Mouse (Mus musculus): Measurements from ENCODE around the gene Hdac8. TPM values are rescaled to one million over a fixed set of nuclear protein-coding genes. Genes with fewer than 3 reads are reported as not detected.

The Hdac8 gene
- polyA plus RNA-seq, 1 experiment from 2014 or later: 3.2 TPM

DNA sequence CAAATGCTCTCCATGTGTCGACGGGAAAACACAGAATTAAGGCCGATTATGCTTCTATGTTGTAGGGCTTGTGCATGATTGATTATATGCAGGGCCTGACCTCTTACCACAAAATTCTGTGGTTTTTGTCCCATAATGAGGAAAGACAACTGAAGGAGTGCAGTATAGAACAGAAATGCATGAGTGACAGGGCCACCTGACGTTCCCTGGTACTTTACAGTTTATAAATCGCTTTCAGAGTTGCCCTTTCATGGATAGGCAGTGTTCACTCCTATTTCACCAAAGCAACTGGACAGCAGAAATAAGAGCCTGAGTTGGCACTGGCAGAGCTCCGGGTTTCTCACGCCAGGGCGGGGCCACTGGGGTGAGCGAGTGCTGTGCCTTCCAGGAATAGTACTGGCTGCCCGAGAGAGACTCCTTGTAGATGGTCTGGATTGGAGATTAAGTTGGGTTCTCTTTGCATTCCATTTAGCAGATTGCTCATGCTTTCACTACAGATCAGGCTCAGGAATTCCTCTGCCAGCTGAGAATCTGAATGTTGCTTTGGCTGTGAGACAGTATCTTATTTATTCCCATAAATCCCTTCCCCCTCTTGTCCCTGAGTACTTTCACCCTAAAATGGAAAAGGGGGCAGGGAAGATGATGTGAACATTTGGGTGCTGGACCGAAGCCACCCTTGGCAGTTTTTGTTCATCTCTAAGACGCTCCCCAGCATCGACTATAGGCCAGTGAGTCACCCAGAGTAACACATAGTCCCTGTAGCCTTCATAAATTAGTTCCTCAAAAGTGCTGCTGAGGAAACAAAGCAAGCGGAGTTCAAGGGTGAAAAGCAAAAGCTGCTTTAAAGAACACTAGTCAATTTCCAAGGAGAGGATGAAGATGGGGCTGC, 155.1 kb downstream of the Hdac8 start:
- 0 out of 2 replicates have a peak, but pooled peaks cover 4% of the 10 kb centered on the region for H3K27me3 ChIP-seq (ENCODE audit: control insufficient read depth, insufficient read depth, low read length)
- no peak overlapping the region for H3K27ac ChIP-seq (ENCODE audit: low read depth, low read length)
- no peaks in the 10 kb centered on the region for H3K36me3 ChIP-seq (ENCODE audit: control insufficient read depth, insufficient read depth, low read length)
- WGBS: 67% methylated on average over 14 of the region's 14 CpGs
- H3K9ac ChIP-seq (replicated peaks; ENCODE audit: low read depth, low read length): no peak overlapping the region
- H3K4me3 ChIP-seq (ENCODE audit: low read depth, low read length): no peak overlapping the region
- no peaks in the 10 kb centered on the region for H3K4me1 ChIP-seq (ENCODE audit: control insufficient read depth, insufficient read depth, low read length)
- H3K9me3 ChIP-seq (ENCODE audit: control insufficient read depth, low read length): no peaks in the 10 kb centered on the region
- ATAC-seq (ENCODE audit: low read depth): no peak
- H3K4me2 ChIP-seq (ENCODE audit: low read depth, low read length): no peak overlapping the region

DNA sequence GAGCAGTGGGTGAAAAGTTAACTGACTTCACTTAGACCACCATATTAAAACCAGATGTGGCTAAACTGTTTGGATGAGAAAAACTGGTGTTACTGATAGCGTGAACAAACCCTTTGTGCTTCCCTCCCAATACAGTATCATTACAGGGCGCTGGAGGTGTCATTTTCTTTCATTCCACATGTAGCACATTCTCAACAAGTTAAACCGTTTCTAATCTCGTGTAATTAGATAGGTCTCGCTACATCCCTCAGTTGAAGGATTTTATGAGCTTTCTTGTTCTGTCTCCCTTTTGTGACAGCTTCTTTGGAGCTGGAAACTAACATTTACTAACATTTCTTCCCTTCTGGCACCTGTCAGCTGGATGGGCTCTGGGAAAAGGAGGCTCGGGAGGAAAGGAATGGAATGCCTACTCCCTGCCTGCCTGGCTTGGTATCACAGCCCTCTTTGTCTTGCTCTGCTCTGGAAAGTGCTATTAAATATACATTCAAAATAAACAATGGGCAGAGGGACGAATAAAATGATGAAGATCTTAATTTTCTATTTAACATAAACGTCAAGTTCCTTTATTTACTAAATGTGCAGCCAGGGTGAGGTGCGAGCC, 156.2 kb downstream of the Hdac8 start:
- no peak overlapping the region for H3K27ac ChIP-seq (ENCODE audit: low read depth, low read length)
- 43% methylated on average over 9 of the region's 9 CpGs for WGBS
- H3K4me1 ChIP-seq (ENCODE audit: control insufficient read depth, insufficient read depth, low read length): no peaks in the 10 kb centered on the region
- no peaks in the 10 kb centered on the region for H3K9me3 ChIP-seq (ENCODE audit: control insufficient read depth, low read length)
- ATAC-seq (ENCODE audit: low read depth): no peak
- H3K27me3 ChIP-seq (ENCODE audit: control insufficient read depth, insufficient read depth, low read length): 0 out of 2 replicates have a peak, but pooled peaks cover 4% of the 10 kb centered on the region
- no peak overlapping the region for H3K4me2 ChIP-seq (ENCODE audit: low read depth, low read length)
- no peak overlapping the region for H3K4me3 ChIP-seq (ENCODE audit: low read depth, low read length)
- H3K9ac ChIP-seq (replicated peaks; ENCODE audit: low read depth, low read length): no peak overlapping the region
- H3K36me3 ChIP-seq (ENCODE audit: control insufficient read depth, insufficient read depth, low read length): no peaks in the 10 kb centered on the region

DNA sequence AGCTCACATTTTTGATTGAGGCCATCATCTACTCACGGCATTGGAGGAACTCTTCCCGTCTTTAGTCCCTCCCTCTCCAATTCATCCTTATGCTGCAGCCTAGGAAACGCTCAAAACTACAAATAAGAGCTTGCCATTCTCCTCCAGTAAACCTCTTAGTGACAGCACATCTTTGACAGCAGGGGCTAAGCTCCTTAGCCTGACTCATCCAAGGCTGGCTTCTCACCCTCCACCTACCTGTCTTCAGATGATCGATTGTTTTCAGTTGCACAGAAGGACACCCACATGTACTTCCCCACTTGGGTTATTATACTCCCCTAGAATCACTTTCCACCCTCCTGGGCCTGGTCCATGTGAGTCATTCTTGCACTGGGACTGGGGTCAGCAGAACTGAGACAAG, 163.5 kb downstream of the Hdac8 start:
- Histone ChIP-seq H3K27me3 (ENCODE audit: control insufficient read depth, insufficient read depth, low read length) (no peaks in the 10 kb centered on the region), H3K4me3 (ENCODE audit: low read depth, low read length) (no peak overlapping the region)
- WGBS: 81% methylated on average over 4 of the region's 4 CpGs

DNA sequence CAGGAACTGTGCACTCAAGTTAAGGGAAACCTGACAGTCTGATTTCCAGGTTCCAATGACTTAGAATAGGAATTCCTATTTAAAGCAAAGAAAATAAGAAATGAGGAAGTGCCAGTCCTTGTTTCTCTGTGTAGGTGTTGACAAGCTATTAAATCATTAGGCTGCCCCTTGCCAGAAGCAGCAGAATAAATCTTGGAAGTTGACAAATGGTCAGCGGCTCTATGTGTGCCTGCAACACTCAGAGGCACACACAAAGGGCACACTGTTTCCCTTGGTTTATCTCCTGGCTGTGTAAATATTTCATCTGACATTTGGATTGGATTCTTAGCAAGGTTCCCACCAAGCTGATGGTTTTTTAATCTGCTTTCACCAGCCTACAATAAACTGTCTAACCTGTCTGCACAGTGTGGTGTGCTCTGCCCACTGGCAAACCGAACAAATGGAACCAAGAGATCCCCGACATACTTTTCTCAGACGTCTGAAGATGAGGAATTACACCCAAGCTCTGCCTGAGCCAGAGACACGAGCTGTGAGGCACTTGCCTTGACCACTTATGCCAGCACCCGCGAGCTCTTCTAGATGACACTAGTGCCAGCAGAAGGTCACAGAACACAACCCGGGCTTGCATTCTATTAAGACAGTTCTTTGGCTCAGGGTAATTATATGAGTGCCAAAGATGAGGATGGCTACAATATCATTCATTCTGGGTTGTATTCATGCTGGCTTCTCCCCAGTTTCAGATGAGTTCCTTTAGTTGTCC, 165.6 kb downstream of the Hdac8 start:
- no peaks in the 10 kb centered on the region for H3K4me1 ChIP-seq (ENCODE audit: control insufficient read depth, insufficient read depth, low read length)
- ATAC-seq (ENCODE audit: low read depth): no peak
- 47% methylated on average over 8 of the region's 8 CpGs for WGBS
- no peaks in the 10 kb centered on the region for H3K36me3 ChIP-seq (ENCODE audit: control insufficient read depth, insufficient read depth, low read length)
- H3K9me3 ChIP-seq (ENCODE audit: control insufficient read depth, low read length): no peaks in the 10 kb centered on the region
- H3K4me2 ChIP-seq (ENCODE audit: low read depth, low read length): no peak overlapping the region
- H3K9ac ChIP-seq (replicated peaks; ENCODE audit: low read depth, low read length): no peak overlapping the region
- no peak overlapping the region for H3K27ac ChIP-seq (ENCODE audit: low read depth, low read length)
- no peak overlapping the region for H3K4me3 ChIP-seq (ENCODE audit: low read depth, low read length)
- H3K27me3 ChIP-seq (ENCODE audit: control insufficient read depth, insufficient read depth, low read length): no peaks in the 10 kb centered on the region

More for the DNA sequence above, 163.5 kb downstream of the Hdac8 start:
- H3K36me3 ChIP-seq (ENCODE audit: control insufficient read depth, insufficient read depth, low read length): no peaks in the 10 kb centered on the region
- no peaks in the 10 kb centered on the region for H3K9me3 ChIP-seq (ENCODE audit: control insufficient read depth, low read length)
- no peaks in the 10 kb centered on the region for H3K4me1 ChIP-seq (ENCODE audit: control insufficient read depth, insufficient read depth, low read length)
- H3K4me2 ChIP-seq (ENCODE audit: low read depth, low read length): no peak overlapping the region
- H3K27ac ChIP-seq (ENCODE audit: low read depth, low read length): no peak overlapping the region
- H3K9ac ChIP-seq (replicated peaks; ENCODE audit: low read depth, low read length): no peak overlapping the region
- no peak for ATAC-seq (ENCODE audit: low read depth)

DNA sequence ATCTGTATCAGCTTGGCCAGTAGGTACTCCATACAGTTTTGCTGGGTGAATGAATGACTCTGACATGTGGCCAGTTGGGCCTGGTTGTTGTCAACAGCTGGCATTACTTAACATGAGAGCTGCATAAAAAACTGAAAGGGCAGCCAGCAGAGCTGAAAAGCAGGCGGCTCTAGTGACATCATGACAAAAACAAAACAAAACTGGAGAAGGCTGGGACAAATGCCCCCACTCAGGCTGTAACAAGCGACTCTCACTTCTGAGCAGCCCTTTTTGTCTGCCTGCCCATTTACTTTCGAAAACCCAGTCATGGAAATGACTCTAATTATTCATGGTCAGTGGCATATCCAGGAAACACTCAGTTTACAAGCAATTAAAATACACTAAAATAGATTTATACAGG, 185.5 kb downstream of the Hdac8 start:
- Histone ChIP-seq H3K9me3 (ENCODE audit: control insufficient read depth, low read length) (no peaks in the 10 kb centered on the region), H3K9ac (replicated peaks; ENCODE audit: low read depth, low read length) (no peak overlapping the region), H3K4me3 (ENCODE audit: low read depth, low read length) (no peak overlapping the region), H3K4me1 (ENCODE audit: control insufficient read depth, insufficient read depth, low read length) (no peaks in the 10 kb centered on the region), H3K27ac (ENCODE audit: low read depth, low read length) (no peak overlapping the region), H3K36me3 (ENCODE audit: control insufficient read depth, insufficient read depth, low read length) (no peaks in the 10 kb centered on the region), H3K4me2 (ENCODE audit: low read depth, low read length) (no peak overlapping the region), H3K27me3 (ENCODE audit: control insufficient read depth, insufficient read depth, low read length) (peaks cover 10% of the 10 kb centered on the region)
- ATAC-seq (ENCODE audit: low read depth): no peak
- 36% methylated on average over 3 of the region's 3 CpGs for WGBS

DNA sequence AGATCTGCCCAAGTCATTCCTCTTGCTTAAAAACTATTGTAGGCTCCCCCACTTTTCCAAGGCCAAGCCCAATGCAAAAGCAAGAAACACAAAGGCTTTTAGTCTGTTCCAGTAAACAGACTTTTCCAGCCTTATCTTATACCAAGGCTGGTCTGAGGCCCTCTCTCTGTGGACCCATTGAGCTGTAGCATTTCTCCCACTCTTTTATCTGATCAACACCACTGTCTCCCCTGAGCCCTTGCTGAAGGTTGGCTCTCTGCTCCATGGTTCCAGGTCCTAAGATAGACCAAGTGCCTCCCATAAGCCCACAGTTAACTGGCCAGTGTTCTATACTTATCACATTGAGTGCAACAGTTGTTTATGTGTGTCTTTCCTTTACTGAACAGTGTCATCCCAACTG, 185.9 kb downstream of the Hdac8 start:
- no peaks in the 10 kb centered on the region for H3K9me3 ChIP-seq (ENCODE audit: control insufficient read depth, low read length)
- H3K4me3 ChIP-seq (ENCODE audit: low read depth, low read length): no peak overlapping the region
- H3K4me1 ChIP-seq (ENCODE audit: control insufficient read depth, insufficient read depth, low read length): no peaks in the 10 kb centered on the region
- no peak overlapping the region for H3K4me2 ChIP-seq (ENCODE audit: low read depth, low read length)
- H3K9ac ChIP-seq (replicated peaks; ENCODE audit: low read depth, low read length): no peak overlapping the region
- H3K36me3 ChIP-seq (ENCODE audit: control insufficient read depth, insufficient read depth, low read length): no peaks in the 10 kb centered on the region
- no peak overlapping the region for H3K27ac ChIP-seq (ENCODE audit: low read depth, low read length)
- peaks cover 10% of the 10 kb centered on the region for H3K27me3 ChIP-seq (ENCODE audit: control insufficient read depth, insufficient read depth, low read length)
- ATAC-seq (ENCODE audit: low read depth): no peak

DNA sequence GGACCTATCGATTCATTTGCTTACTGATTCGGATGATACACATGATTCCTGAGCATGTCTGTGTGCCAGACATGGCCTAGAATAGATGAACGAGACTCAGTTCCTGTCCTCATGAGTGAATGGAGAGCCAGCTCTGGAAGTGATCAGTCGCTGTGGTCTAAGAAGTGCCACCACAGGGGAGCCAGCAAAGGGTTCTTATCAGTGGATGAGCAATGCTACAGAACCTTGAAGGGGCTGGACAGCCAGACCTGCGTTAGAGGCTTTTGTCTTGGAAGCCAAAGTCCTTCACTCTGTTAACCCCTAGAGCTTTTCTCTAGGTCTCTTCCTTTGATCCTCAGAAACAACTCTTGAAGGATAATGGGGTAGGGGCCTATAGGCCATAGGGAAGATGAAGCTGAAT, 186.4 kb downstream of the Hdac8 start:
- H3K9ac ChIP-seq (replicated peaks; ENCODE audit: low read depth, low read length): no peak overlapping the region
- no peaks in the 10 kb centered on the region for H3K4me1 ChIP-seq (ENCODE audit: control insufficient read depth, insufficient read depth, low read length)
- H3K4me3 ChIP-seq (ENCODE audit: low read depth, low read length): no peak overlapping the region
- ATAC-seq (ENCODE audit: low read depth): no peak
- no peaks in the 10 kb centered on the region for H3K9me3 ChIP-seq (ENCODE audit: control insufficient read depth, low read length)
- 92% methylated on average over 5 of the region's 5 CpGs for WGBS
- no peak overlapping the region for H3K27ac ChIP-seq (ENCODE audit: low read depth, low read length)
- no peak overlapping the region for H3K4me2 ChIP-seq (ENCODE audit: low read depth, low read length)
- peaks cover 10% of the 10 kb centered on the region for H3K27me3 ChIP-seq (ENCODE audit: control insufficient read depth, insufficient read depth, low read length)
- H3K36me3 ChIP-seq (ENCODE audit: control insufficient read depth, insufficient read depth, low read length): no peaks in the 10 kb centered on the region

DNA sequence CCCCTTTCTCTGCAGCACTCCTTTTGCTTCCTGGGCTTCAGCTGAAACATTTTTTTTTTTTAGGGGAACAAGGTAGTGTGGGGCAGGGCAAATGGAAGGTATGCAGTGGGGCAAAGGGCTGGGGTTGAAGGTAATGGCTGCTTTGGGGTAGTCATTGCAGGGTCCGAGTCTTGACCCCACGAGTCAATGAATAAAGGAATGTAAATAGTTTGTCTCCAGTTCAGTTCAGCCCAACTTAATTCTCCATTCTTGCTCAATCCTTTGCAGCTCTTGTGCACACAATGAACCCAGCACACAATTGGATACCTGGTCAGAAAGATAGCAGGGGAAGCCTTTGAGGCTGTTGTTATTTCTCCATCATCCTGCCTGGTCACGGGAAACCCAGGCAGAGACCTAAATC, 194.0 kb downstream of the Hdac8 start:
- Histone ChIP-seq H3K36me3 (ENCODE audit: control insufficient read depth, insufficient read depth, low read length) (no peaks in the 10 kb centered on the region), H3K4me1 (ENCODE audit: control insufficient read depth, insufficient read depth, low read length) (no peaks in the 10 kb centered on the region), H3K9ac (replicated peaks; ENCODE audit: low read depth, low read length) (no peak overlapping the region), H3K4me3 (ENCODE audit: low read depth, low read length) (no peak overlapping the region), H3K27ac (ENCODE audit: low read depth, low read length) (no peak overlapping the region), H3K9me3 (ENCODE audit: control insufficient read depth, low read length) (no peaks in the 10 kb centered on the region), H3K4me2 (ENCODE audit: low read depth, low read length) (no peak overlapping the region), H3K27me3 (ENCODE audit: control insufficient read depth, insufficient read depth, low read length) (no peaks in the 10 kb centered on the region)
- no peak for ATAC-seq (ENCODE audit: low read depth)
- WGBS: 80% methylated on average over 3 of the region's 3 CpGs

DNA sequence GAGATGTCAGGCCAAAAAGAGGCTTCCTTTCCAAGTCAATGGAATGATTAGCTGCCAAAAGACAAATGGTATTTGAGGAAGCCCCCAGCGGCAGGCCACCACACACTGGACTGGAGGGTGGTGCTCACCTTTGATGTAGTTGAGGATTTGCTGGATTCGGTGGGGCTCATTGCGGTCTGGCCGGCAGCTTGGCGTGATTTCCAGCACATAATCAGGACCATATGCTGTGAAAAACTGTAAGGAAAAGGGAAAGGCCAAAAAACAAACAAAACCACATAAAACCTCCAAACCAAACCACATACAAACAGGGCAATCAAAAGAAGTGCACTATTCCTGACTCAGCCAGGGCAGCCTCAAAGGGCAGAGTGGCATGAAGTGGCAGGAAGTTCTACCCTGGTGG, 197.6 kb downstream of the Hdac8 start:
- Histone ChIP-seq H3K4me3 (ENCODE audit: low read depth, low read length) (no peak overlapping the region), H3K27me3 (ENCODE audit: control insufficient read depth, insufficient read depth, low read length) (no peaks in the 10 kb centered on the region), H3K36me3 (ENCODE audit: control insufficient read depth, insufficient read depth, low read length) (no peaks in the 10 kb centered on the region), H3K27ac (ENCODE audit: low read depth, low read length) (no peak overlapping the region), H3K9ac (replicated peaks; ENCODE audit: low read depth, low read length) (no peak overlapping the region), H3K9me3 (ENCODE audit: control insufficient read depth, low read length) (no peaks in the 10 kb centered on the region), H3K4me2 (ENCODE audit: low read depth, low read length) (no peak overlapping the region), H3K4me1 (ENCODE audit: control insufficient read depth, insufficient read depth, low read length) (no peaks in the 10 kb centered on the region)
- ATAC-seq (ENCODE audit: low read depth): no peak
- 71% methylated on average over 5 of the region's 5 CpGs for WGBS

Measured in neural tube, embryonic 14.5 days (tissue).